ENCODE assay signal across 12 mouse cellular contexts in genomic region chr11:94189579-94189978, GRCm38 (mm10). TPM values are rescaled to one million over a fixed set of nuclear protein-coding genes. Genes with fewer than 3 reads are reported as not detected.
A peak's percentile ranks its signal among the peaks of the same experiment; 100 is the strongest.
DNase-seq lines count a peak whose midpoint lies in the region; ATAC-seq and TF ChIP-seq lines count a peak whose summit lies in the region.
"Had no signal": no experiment of that assay in that cellular context is flagged by ENCODE, and none has a peak within 500 bp of the region (broad histone marks: within the 10 kb centered on the region; RNA-seq: fewer than 3 reads in every experiment).

No protein-coding gene starts in this region.

- no peak for DNase-seq in heart, postnatal 25 days (ENCODE audit: low spot score)
- peak; percentile 40 for DNase-seq in MN1 (ENCODE audit: low spot score)
- DNase-seq in frontal cortex, postnatal 10 days (ENCODE audit: low spot score in 2 of 2), result no peak
- DNase-seq in thymus, postnatal 36 days, result no peak
- no peak for DNase-seq in urinary bladder, adult 18-20 months (ENCODE audit: low spot score in 2 of 2)
- DNase-seq: heart, postnatal 14 days; thymus, adult 2 months had no signal

- H3K27ac ChIP-seq in heart, embryonic 16.5 days (ENCODE audit: low read length), result no peak overlapping the region; the same call in 1 of the 2 replicates
- H3K27ac ChIP-seq in hindbrain, embryonic 13.5 days, result peak overlapping the region; percentile 37; the same call in 1 of the 2 replicates

- H3K9me3 ChIP-seq in heart, embryonic 16.5 days (replicated peaks; ENCODE audit: control insufficient read depth, low read length), result no peaks in the 10 kb centered on the region
- no peaks in the 10 kb centered on the region for H3K9me3 ChIP-seq in hindbrain, embryonic 13.5 days
- H3K9me3 ChIP-seq: G1E had no signal

- no peak overlapping the region for H3K4me3 ChIP-seq in heart, embryonic 16.5 days (ENCODE audit: low read length)
- no peak overlapping the region for H3K4me3 ChIP-seq in hindbrain, embryonic 13.5 days
- no peak overlapping the region for H3K4me3 ChIP-seq in myocyte

- ATAC-seq in heart, embryonic 16.5 days (replicated peaks; ENCODE audit: extremely low read depth, insufficient read depth, low FRiP score), result no peak
- ATAC-seq in hindbrain, embryonic 13.5 days (ENCODE audit: low FRiP score), result no peak
- ATAC-seq: forebrain, embryonic 16.5 days had no signal

- H3K4me2 ChIP-seq in heart, embryonic 16.5 days (ENCODE audit: low read depth, low read length), result no peak overlapping the region
- H3K4me2 ChIP-seq in hindbrain, embryonic 13.5 days, result no peak overlapping the region
- peak overlapping the region; percentile 59 for H3K4me2 ChIP-seq in myocyte (ENCODE audit: low read depth)

- WGBS in heart, embryonic 16.5 days, result 20% methylated on average over 10 of the region's 10 CpGs
- WGBS in hindbrain, embryonic 13.5 days, result 51% methylated on average over 10 of the region's 10 CpGs

- H3ac ChIP-seq in myocyte (ENCODE audit: control insufficient read depth, insufficient read length), result no peak overlapping the region

- no peaks in the 10 kb centered on the region for H3K27me3 ChIP-seq in heart, embryonic 16.5 days (ENCODE audit: control insufficient read depth, insufficient read depth, low read length)
- H3K27me3 ChIP-seq in hindbrain, embryonic 13.5 days, result no peaks in the 10 kb centered on the region
- H3K27me3 ChIP-seq in myocyte (ENCODE audit: control insufficient read depth, insufficient read depth, insufficient read length), result no peaks in the 10 kb centered on the region

- no peaks in the 10 kb centered on the region for H3K36me3 ChIP-seq in heart, embryonic 16.5 days (ENCODE audit: control insufficient read depth, insufficient read depth)
- no peaks in the 10 kb centered on the region for H3K36me3 ChIP-seq in hindbrain, embryonic 13.5 days
- H3K36me3 ChIP-seq in myocyte (ENCODE audit: control insufficient read depth, insufficient read depth), result no peaks in the 10 kb centered on the region
- H3K36me3 ChIP-seq: G1E had no signal

- peaks cover 7% of the 10 kb centered on the region; the same call in 1 of the 2 replicates for H3K4me1 ChIP-seq in heart, embryonic 16.5 days (ENCODE audit: control insufficient read depth, insufficient read depth, low read length)
- H3K4me1 ChIP-seq in hindbrain, embryonic 13.5 days (replicated peaks), result peaks cover 18% of the 10 kb centered on the region

- TF ChIP-seq POLR2A in myocyte (IDR thresholded peaks at IDR 0.05; ENCODE audit: insufficient read length, low read depth), result no peak

- H3K9ac ChIP-seq in heart, embryonic 16.5 days (ENCODE audit: low read length), result peak overlapping the region; percentile 46; the same call in 1 of the 2 replicates
- no peak overlapping the region for H3K9ac ChIP-seq in hindbrain, embryonic 13.5 days

- intact Hi-C loops in heart, postnatal 25 days (cut with DNase I), result no loop called here

- no peaks in the 10 kb centered on the region for H3K79me2 ChIP-seq in myocyte (ENCODE audit: control insufficient read depth, insufficient read depth)

TF ChIP-seq in myocyte, 11 proteins besides CTCF, POLR2A, EP300 and RAD21:
- TF ChIP-seq POLR2AphosphoS2 (IDR thresholded peaks at IDR 0.05; ENCODE audit: insufficient read length, low read depth) (no peak), SRF (IDR thresholded peaks at IDR 0.05; ENCODE audit: control insufficient read depth, insufficient read length, low read depth) (no peak), MYOG (IDR thresholded peaks at IDR 0.05; ENCODE audit: control insufficient read depth in 1 of 3, insufficient read depth in 1 of 3, insufficient read length in 2 of 3, low read depth in 2 of 3) (peak in 1 of 3 experiments; percentile 55), MYOD1 (IDR thresholded peaks at IDR 0.05; ENCODE audit: control insufficient read depth in 1 of 3, insufficient read length in 2 of 3, low read depth in 2 of 3) (peak in 1 of 3 experiments; percentile 45)

RNA-seq across cellular contexts. Expression of gene Tob1, which starts 21.7 kb away (rescaled TPM):
- polyA plus RNA-seq in heart, embryonic 16.5 days (2015; fragmentation: Nextera tagmentation; extraction: Ambion mirVana), result 35.7 and 41.2 TPM in 2 replicates
- total RNA-seq in heart, postnatal 25 days (2021), result 10 to 100 TPM; 57.2 to 60.6 TPM
- 32.3 and 36.0 TPM in 2 replicates for polyA plus RNA-seq in hindbrain, embryonic 13.5 days (2015; fragmentation: Nextera tagmentation; extraction: Ambion mirVana)
- polyA plus RNA-seq in myocyte (2012; fragmentation: generic; extraction: Trizol), result 32.8 TPM

RNA-seq across cellular contexts. Expression of gene Wfikkn2, which starts 56.2 kb away (rescaled TPM):
- 3.1 and 3.7 TPM in 2 replicates for polyA plus RNA-seq in heart, embryonic 16.5 days (2015; fragmentation: Nextera tagmentation; extraction: Ambion mirVana)
- total RNA-seq in heart, postnatal 25 days (2021), result 1 to 10 TPM; 2.3 to 3.1 TPM
- polyA plus RNA-seq in hindbrain, embryonic 13.5 days (2015; fragmentation: Nextera tagmentation; extraction: Ambion mirVana), result 5.9 and 8.6 TPM in 2 replicates
- polyA plus RNA-seq in myocyte (2012; fragmentation: generic; extraction: Trizol), result 0.80 TPM
